In genomic region chr7:134378273-134378672, GRCm38 (mm10) we compare ENCODE assay signal across 9 mouse cellular contexts. TPM values are rescaled to one million over a fixed set of nuclear protein-coding genes. Genes with fewer than 3 reads are reported as not detected.
DNase-seq lines count a peak whose midpoint lies in the region; ATAC-seq and TF ChIP-seq lines count a peak whose summit lies in the region.
"Had no signal": no experiment of that assay in that cellular context is flagged by ENCODE, and none has a peak within 500 bp of the region (broad histone marks: within the 10 kb centered on the region; RNA-seq: fewer than 3 reads in every experiment).

No protein-coding gene starts in this region.

- 45% methylated on average over 4 of the region's 4 CpGs for WGBS in hindbrain, embryonic 11.5 days
- 48% methylated on average over 4 of the region's 4 CpGs for WGBS in hindbrain, embryonic 16.5 days
- WGBS in intestine, embryonic 14.5 days: 53% methylated on average over 4 of the region's 4 CpGs

- TF ChIP-seq CTCF in cortical plate, adult 2 months (IDR thresholded peaks at IDR 0.05; ENCODE audit: extremely low read depth, insufficient read depth, low read length): peak; percentile 61

- H3K9me3 ChIP-seq in hindbrain, embryonic 11.5 days (ENCODE audit: control insufficient read depth, low read length): no peaks in the 10 kb centered on the region
- H3K9me3 ChIP-seq in hindbrain, embryonic 16.5 days (ENCODE audit: control insufficient read depth, low read length): no peaks in the 10 kb centered on the region
- no peaks in the 10 kb centered on the region for H3K9me3 ChIP-seq in intestine, embryonic 14.5 days (ENCODE audit: control insufficient read depth, low read length)
- H3K9me3 ChIP-seq: limb, embryonic 13.5 days had no signal

- no peak overlapping the region for H3K4me3 ChIP-seq in hindbrain, embryonic 11.5 days (ENCODE audit: low read depth, low read length)
- H3K4me3 ChIP-seq in hindbrain, embryonic 16.5 days (ENCODE audit: low read length): no peak overlapping the region
- H3K4me3 ChIP-seq in cortical plate, adult 2 months (ENCODE audit: insufficient read depth, low read length): no peak overlapping the region
- H3K4me3 ChIP-seq in intestine, embryonic 14.5 days (ENCODE audit: low read depth, low read length): no peak overlapping the region
- H3K4me3 ChIP-seq: limb, embryonic 13.5 days had no signal

- peak; percentile 68 for DNase-seq in hindbrain, embryonic 11.5 days (ENCODE audit: low spot score)
- DNase-seq in WW6 (ENCODE audit: low read depth, low spot score): peak; percentile 43
- peak; percentile 58 for DNase-seq in intestine, embryonic 14.5 days (ENCODE audit: low spot score)
- peak; percentile 29 for DNase-seq in left cerebral cortex, adult 11 months (ENCODE audit: low spot score)
- peak; percentile 19 for DNase-seq in ovary, postnatal 14 days (ENCODE audit: low spot score)
- no peak for DNase-seq in spleen, postnatal 4 days (ENCODE audit: low spot score in 2 of 2)

- H3K36me3 ChIP-seq in hindbrain, embryonic 11.5 days (ENCODE audit: control insufficient read depth, insufficient read depth, low read length): no peaks in the 10 kb centered on the region
- no peaks in the 10 kb centered on the region for H3K36me3 ChIP-seq in hindbrain, embryonic 16.5 days (ENCODE audit: control insufficient read depth, insufficient read depth, low read length)
- no peaks in the 10 kb centered on the region for H3K36me3 ChIP-seq in intestine, embryonic 14.5 days (ENCODE audit: control insufficient read depth, insufficient read depth, low read length)
- H3K36me3 ChIP-seq: limb, embryonic 13.5 days had no signal

- ATAC-seq in hindbrain, embryonic 11.5 days (ENCODE audit: low FRiP score): no peak
- no peak for ATAC-seq in hindbrain, embryonic 16.5 days
- ATAC-seq in intestine, embryonic 14.5 days (replicated peaks; ENCODE audit: low FRiP score, low TSS enrichment, low read depth): no peak

- H3K9ac ChIP-seq in hindbrain, embryonic 11.5 days (ENCODE audit: low read depth, low read length): no peak overlapping the region
- H3K9ac ChIP-seq in hindbrain, embryonic 16.5 days (ENCODE audit: low read depth, low read length): no peak overlapping the region
- H3K9ac ChIP-seq in intestine, embryonic 14.5 days (ENCODE audit: low read length): no peak overlapping the region
- H3K9ac ChIP-seq: limb, embryonic 13.5 days had no signal

- H3K27me3 ChIP-seq in hindbrain, embryonic 11.5 days (ENCODE audit: control insufficient read depth, insufficient read depth, low read length): no peaks in the 10 kb centered on the region
- H3K27me3 ChIP-seq in hindbrain, embryonic 16.5 days (replicated peaks; ENCODE audit: control insufficient read depth, insufficient read depth, low read length): no peaks in the 10 kb centered on the region
- H3K27me3 ChIP-seq in intestine, embryonic 14.5 days (replicated peaks; ENCODE audit: control insufficient read depth, insufficient read depth, low read length): no peaks in the 10 kb centered on the region
- H3K27me3 ChIP-seq: limb, embryonic 13.5 days had no signal

- no peaks in the 10 kb centered on the region for H3K4me1 ChIP-seq in hindbrain, embryonic 11.5 days (replicated peaks; ENCODE audit: control insufficient read depth, insufficient read depth, low read length)
- H3K4me1 ChIP-seq in hindbrain, embryonic 16.5 days (ENCODE audit: control insufficient read depth, insufficient read depth, low read depth, low read length): 0 out of 2 replicates have a peak, but pooled peaks cover 3% of the 10 kb centered on the region
- no peaks in the 10 kb centered on the region for H3K4me1 ChIP-seq in cortical plate, adult 2 months (ENCODE audit: control insufficient read depth, insufficient read depth, low read length)
- no peaks in the 10 kb centered on the region for H3K4me1 ChIP-seq in intestine, embryonic 14.5 days (replicated peaks; ENCODE audit: control insufficient read depth, insufficient read depth, low read length)

- no peak overlapping the region for H3K27ac ChIP-seq in hindbrain, embryonic 11.5 days (ENCODE audit: low read depth, low read length)
- no peak overlapping the region for H3K27ac ChIP-seq in hindbrain, embryonic 16.5 days (ENCODE audit: low read depth, low read length)
- H3K27ac ChIP-seq in cortical plate, adult 2 months (ENCODE audit: insufficient read depth, low read length): no peak overlapping the region
- no peak overlapping the region for H3K27ac ChIP-seq in intestine, embryonic 14.5 days (ENCODE audit: low read depth)
- H3K27ac ChIP-seq: limb, embryonic 13.5 days had no signal

- H3K4me2 ChIP-seq in hindbrain, embryonic 11.5 days (replicated peaks; ENCODE audit: low read depth, low read length): no peak overlapping the region
- no peak overlapping the region for H3K4me2 ChIP-seq in hindbrain, embryonic 16.5 days (ENCODE audit: low read length)
- H3K4me2 ChIP-seq in intestine, embryonic 14.5 days (ENCODE audit: low read length): no peak overlapping the region
- H3K4me2 ChIP-seq: limb, embryonic 13.5 days had no signal

- no peak for TF ChIP-seq POLR2A in cortical plate, adult 2 months (IDR thresholded peaks at IDR 0.05; ENCODE audit: extremely low read depth, insufficient read depth, low read length)

RNA-seq across cellular contexts. Expression of gene D7Ertd443e, which starts 7.2 kb away (rescaled TPM):
- polyA plus RNA-seq in hindbrain, embryonic 11.5 days (2014; fragmentation: Nextera tagmentation; extraction: Ambion mirVana): 0.04 and 0.08 TPM in 2 replicates
- 0.06 and 0.19 TPM in 2 replicates for polyA plus RNA-seq in hindbrain, embryonic 16.5 days (2015; fragmentation: Nextera tagmentation; extraction: Ambion mirVana)
- polyA plus RNA-seq in cortical plate, adult 2 months (2012; rRNA removed): 3.1 and 4.6 TPM in 2 replicates
- not detected in 2 replicates for polyA plus RNA-seq in intestine, embryonic 14.5 days (2014; fragmentation: Nextera tagmentation; extraction: Ambion mirVana)

Comparison
In these comparisons a context has a peak if more than half of its experiments do, and no peak if none do; other contexts are left out.
1. DNase-seq: peak in hindbrain, embryonic 11.5 days (single experiment), WW6 (single experiment), intestine, embryonic 14.5 days (single experiment), left cerebral cortex, adult 11 months (single experiment) and ovary, postnatal 14 days (single experiment); none in spleen, postnatal 4 days (0 of 2).